Mouse (Mus musculus) spleen, embryonic (tissue): ENCODE data around the gene Ddx47.

ENCODE experiments used
- CTCF ChIA-PET: fragments of 350-600 bp; sonication (Branson Sonifier 250); formaldehyde crosslinking; loops from one replicate; lab custom pipeline; 2022; lab: Charles Lee

Gene Ddx47

DNA sequence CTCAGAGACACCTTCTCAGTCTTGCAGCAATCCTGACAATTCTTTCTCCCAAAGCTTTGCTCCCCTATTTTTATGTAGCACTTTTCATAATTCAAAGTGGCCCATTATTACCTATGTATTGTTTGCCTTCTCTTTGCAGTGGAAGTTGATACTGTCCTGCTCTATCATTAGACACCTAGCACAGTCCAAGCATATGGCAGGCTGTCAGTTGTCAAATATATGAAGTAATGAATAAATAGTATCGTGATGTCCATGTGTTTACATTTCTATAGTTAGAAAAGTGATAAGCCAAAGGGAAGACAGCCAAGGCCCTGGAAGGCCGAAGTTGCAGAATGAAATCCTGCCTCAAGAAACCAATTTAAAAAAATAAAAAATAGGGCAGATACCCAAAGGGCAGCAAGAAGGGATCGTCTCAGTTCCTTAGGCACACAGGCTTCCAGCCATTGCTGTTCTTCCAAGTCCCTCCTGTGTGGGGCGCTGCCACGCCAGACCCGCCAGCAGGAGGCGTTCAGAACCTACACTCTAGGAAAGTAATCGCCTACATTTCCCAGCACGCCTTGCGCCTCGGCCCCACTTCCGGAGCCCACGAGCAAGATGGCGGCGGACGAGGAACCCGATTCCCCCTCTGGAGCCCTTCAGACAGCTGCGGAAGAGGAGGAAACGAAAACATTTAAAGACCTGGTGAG is at the start of gene Ddx47:
Gene Ddx47, plus strand, starts transcription at position 565 of the 686 bp plus-strand sequence.
- CTCF ChIA-PET: no interaction called here

GRCm38 (mm10) chr6:134961858-134962517 is 49.4 kb upstream of the Ddx47 start:
- CTCF ChIA-PET: no interaction called here

DNA sequence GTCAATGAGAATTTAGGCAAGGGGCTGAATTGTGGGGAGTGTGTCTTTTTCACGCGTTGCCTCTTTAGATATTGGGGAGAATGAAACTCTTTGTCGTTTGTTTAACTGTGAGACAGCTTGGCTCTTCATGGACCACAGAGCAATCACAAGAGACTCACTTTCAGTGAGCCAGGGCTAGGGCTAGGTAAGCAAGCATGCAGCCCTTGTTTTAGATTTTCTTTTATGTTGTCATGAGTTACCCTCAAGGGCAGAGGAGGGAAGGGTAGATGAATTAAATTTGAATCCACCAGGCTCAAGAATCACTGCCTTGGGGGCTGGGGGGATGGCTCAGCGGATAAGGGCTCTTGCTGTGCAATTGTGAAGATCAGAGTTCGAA is 48.9 kb upstream of the Ddx47 start:
- CTCF ChIA-PET: no interaction called here

DNA sequence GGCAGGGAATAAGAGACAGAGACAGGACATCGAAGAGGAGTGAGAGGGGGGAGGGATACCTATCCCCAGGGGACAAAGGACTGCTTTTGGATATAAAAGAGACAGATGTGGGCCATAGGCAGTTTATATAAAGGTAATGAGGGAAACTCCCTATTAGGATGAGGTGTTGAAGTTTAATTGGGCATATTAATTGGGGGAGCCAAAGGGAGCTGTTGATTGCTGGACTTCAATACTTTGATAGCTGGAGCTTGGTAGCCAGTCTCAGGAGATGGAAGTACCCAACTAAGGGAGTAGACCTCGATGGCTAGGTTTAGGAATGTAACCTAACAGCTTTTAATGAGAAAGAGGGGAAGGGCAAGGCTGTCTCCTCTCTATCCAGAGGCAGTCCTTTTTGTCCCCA is 47.5 kb upstream of the Ddx47 start:
- CTCF ChIA-PET: no interaction called here

DNA sequence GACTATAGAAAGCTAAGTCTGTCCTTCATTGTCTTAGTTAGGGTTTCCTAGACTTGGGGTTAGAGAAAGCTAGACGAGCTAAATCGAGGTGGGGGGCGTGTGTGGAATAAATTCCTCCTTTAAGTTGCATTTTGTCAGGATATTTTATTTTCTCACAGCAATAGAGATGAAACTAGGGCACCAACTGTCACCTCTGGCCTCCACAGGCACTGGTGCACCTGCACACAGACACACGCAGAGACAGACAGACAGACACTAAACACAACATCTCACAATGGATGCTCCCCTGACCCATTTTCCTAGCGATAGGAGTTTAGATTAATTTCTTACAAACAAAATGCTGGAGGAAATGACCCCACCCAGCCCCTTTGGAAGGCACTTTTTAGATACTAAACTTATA is 44.7 kb upstream of the Ddx47 start:
- CTCF ChIA-PET: no interaction called here

GRCm38 (mm10) chr6:134968326-134968725 is 43.1 kb upstream of the Ddx47 start:
- CTCF ChIA-PET: no interaction called here

- CTCF ChIA-PET: no interaction called here
Observed at GRCm38 (mm10) chr6:134969498-134969897, 41.9 kb upstream of the Ddx47 start.

- CTCF ChIA-PET: no interaction called here
Observed at GRCm38 (mm10) chr6:134972096-134972495, 39.3 kb upstream of the Ddx47 start.

DNA sequence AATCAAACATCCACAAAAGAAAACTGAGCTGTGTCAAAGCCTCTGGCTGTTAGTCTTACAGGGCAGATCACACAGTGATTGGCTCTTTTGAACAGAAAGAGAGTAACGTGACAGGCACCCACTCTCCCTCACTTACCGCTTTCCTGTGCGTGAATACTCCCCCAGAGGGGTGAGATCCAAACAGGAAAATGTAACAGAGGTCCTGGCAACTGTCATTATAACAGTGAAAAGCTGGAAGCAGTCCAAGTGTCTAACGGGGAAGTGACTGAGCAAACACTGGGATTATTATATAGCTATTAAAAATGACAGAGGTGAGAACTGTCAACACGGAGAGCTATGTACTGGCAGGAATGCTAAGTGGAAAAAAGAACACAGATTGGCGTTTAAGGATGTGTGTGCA is 34.8 kb upstream of the Ddx47 start:
- CTCF ChIA-PET: interaction anchor here (0.7 kb wide), 1 partner anchor 9 kb away, joined by 5 read pairs; no protein-coding TSS in a partner anchor

GRCm38 (mm10) chr6:134981231-134982062 is 30.0 kb upstream of the Ddx47 start, which contains the start of gene Apold1:
Apold1 (plus strand) TSS chr6:134981718.
- CTCF ChIA-PET: no interaction called here

DNA sequence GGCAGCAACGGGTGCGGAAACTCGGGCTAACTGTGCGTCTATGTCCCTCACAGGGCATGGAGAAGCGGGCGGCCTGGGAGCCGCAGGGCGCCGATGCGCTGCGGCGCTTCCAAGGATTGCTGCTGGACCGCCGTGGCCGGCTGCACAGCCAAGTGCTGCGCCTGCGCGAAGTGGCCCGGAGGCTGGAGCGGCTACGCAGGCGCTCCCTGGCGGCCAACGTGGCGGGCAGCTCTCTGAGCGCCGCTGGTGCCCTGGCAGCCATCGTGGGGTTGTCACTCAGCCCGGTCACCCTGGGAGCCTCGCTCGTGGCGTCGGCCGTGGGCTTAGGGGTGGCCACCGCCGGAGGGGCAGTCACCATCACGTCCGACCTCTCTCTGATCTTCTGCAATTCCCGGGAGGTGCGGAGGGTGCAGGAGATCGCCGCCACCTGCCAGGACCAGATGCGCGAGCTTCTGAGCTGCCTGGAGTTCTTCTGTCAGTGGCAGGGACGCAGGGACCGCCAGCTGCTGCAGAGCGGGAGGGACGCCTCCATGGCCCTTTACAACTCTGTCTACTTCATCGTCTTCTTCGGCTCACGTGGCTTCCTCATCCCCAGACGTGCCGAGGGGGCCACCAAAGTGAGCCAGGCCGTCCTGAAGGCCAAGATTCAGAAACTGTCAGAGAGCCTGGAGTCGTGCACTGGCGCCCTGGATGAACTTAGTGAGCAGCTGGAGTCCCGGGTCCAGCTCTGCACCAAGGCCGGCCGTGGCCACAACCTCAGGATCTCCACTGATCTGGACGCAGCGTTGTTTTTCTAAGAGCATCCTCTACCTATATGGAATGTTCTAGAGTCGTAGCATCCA is 27.7 kb upstream of the Ddx47 start:
- CTCF ChIA-PET: no interaction called here

GRCm38 (mm10) chr6:134984748-134985147 is 26.7 kb upstream of the Ddx47 start:
- CTCF ChIA-PET: no interaction called here

- CTCF ChIA-PET: interaction anchor here (0.6 kb wide), 2 partner anchors 45 to 229 kb away, joined by 3 to 4 read pairs; no protein-coding TSS in a partner anchor
Observed at GRCm38 (mm10) chr6:134988377-134988776, 23.0 kb upstream of the Ddx47 start.

DNA sequence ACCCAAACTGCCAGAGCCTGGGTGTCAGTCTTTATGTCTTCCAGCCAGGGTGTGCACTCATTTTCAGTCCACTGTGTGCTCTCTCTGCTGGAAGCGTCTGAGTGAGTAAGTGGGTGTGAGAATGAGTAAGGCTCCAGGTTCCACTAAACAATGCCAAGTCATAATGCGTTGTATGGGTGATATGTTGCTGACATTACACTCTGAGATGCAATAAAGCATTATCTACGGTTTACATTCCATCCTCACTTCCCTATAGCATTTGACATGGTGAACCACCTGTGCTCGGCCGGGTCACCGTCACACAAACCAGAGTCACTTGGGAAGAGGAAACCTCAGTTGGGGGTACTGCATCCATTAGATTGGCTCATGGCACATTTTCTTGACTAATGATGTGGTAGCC is 20.7 kb upstream of the Ddx47 start:
- CTCF ChIA-PET: interaction anchor here (0.6 kb wide), 1 partner anchor 816 kb away, joined by 3 read pairs; no protein-coding TSS in a partner anchor

- CTCF ChIA-PET: no interaction called here
Observed at GRCm38 (mm10) chr6:134994031-134994651, 17.3 kb upstream of the Ddx47 start.

DNA sequence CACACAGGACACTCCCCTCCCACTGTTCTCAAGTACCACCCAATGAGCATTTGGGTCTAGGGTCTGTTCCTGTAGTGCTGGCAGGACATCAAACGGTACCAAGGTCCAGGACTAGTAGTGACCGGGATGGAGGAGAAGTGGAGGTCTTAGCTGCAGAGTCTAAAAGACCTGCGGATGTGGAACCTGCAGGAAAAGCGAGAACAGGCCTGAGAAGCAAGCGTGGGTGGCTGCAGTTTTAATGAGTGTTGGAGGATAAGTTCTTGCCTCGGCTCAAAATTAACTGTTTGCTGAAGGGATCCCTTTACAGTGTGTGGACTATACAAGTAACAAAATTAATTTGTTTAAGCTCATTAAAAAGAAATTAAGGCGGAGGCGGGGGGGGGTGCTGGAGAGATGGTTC is 16.4 kb upstream of the Ddx47 start:
- CTCF ChIA-PET: no interaction called here

DNA sequence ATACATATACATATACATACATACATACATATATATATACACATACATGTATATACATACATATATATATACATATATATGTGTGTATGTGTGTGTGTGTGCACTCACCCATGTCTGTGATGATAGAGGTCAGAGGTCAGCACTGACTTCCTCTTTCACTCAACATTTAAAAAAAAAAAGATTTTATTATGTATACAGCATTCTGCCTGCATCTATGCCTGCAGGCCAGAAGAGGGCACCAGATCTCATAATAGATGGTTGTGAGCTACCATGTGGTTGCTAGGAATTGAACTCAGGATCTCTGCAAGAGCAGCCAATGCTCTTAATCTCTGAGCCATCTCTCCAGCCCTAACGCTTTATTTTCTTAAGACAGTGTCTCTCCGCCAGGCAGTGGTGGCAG is 14.5 kb upstream of the Ddx47 start:
- CTCF ChIA-PET: no interaction called here

- CTCF ChIA-PET: no interaction called here
Observed at GRCm38 (mm10) chr6:134998076-134998475, 13.3 kb upstream of the Ddx47 start.

- CTCF ChIA-PET: no interaction called here
Observed at GRCm38 (mm10) chr6:134998781-134999180, 12.6 kb upstream of the Ddx47 start.

DNA sequence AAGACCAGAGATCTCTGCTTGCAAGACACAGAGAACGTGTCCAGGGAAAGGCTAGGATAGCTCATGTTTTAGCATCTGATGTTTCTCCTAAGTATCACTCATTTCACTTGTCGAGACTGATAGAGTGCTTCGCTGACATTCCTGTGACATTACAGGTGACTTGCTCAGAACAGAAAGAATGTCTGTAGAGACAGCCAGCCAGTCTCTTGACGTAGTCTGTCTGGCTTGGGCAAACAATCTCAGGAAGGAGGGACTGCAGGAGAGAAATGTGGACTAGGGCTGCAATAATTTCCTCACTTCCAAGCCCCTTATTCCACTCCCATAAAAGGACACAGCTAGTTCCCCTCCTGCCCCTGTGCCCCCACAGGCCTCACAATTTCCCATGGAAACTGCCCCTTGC is 11.1 kb upstream of the Ddx47 start:
- CTCF ChIA-PET: no interaction called here

DNA sequence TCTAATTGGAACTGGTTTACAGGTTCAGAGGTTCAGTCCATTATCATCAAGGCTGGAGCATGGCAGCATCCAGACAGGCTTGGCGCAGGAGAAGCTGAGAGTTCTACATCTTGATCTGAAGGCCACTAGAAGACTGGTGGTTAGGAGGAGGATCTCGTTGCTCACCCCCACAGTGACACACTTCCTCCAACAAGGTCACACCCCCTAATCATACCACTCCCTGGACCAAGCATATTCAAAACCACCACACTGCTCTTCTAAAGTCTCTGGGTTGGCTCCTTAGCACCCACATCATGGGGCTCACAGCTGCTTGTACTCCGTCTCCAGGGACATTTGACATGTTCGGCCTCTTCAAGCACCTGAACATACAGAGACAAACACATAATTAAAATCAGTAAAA is 9.4 kb upstream of the Ddx47 start:
- CTCF ChIA-PET: no interaction called here
